Mouse (Mus musculus): ENCODE measurements around the gene Hbq1a.

The Hbq1a gene

GRCm38 (mm10) chr11:32321196-32321565 is 21.3 kb downstream of the Hbq1a start:
- DNase-seq (ENCODE audit: low read depth, low spot score) = peak; percentile 54

DNA sequence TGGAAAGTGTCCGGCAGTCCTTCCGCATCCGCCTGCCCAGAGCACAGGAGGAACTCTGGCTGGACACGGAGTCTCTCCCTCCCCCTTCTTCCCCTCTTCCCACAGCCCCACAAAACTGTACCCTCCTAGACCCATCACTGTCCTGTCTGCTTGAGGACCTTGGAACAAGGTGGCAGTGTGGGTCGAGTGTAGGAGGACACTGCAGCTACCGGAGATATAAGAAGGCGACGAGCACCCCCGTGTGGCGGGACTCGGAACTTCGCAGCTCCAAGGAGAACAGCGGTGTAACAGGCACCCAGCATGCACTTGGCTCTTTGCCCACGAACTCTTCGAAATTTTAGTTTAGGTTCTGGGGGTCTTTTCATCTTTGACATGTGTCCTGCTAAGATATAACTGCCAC is 24.7 kb downstream of the Hbq1a start:
- DNase-seq (ENCODE audit: low read depth, low spot score) = peak; percentile 72

DNA sequence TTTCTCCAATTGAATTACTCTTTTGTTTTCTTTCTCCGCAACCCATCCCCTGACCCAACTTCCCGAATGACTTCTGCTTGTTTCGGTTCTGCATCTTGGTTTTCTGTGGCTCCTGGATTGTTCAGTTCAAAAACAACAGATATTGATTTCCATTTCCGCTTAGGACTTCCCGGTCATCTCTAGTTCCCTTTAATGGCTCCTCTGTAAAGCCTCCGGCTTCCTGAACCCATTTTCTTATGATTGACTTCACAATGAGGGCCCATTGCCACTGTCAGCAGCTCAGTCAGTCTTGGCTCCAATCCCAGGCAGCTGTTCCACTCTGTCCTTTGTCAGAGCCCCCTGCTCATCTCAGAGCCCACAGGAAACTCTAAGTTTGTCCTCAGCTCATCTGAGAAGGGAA is 31.2 kb downstream of the Hbq1a start:
- DNase-seq (ENCODE audit: low read depth, low spot score) = no peak

GRCm38 (mm10) chr11:32331861-32332260 is 32.0 kb downstream of the Hbq1a start:
- DNase-seq (ENCODE audit: low read depth, low spot score) = no peak

DNA sequence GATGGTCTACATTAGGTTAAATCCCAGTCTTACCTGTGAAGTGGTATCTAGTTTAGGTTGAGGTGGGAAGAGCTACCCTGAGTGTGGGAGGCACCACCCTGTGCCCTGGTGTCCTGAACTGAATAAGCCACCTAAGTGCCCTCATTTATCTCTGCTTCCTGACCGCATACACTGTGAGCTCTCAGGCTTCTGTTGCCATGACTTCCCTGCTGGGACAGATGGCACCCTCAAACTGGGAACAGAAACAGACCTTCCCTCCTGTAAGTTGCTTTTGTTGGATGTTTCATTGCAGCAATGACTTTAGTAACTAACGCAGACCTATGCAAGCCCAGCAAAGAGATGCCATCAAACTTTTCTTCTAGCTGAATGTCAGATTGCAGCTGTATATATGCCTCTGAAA is 33.4 kb downstream of the Hbq1a start:
- no peak for DNase-seq (ENCODE audit: low read depth, low spot score)

- peak; percentile 68 for DNase-seq (ENCODE audit: low read depth, low spot score)
Measured at GRCm38 (mm10) chr11:32336435-32336907, 36.6 kb downstream of the Hbq1a start.

DNA sequence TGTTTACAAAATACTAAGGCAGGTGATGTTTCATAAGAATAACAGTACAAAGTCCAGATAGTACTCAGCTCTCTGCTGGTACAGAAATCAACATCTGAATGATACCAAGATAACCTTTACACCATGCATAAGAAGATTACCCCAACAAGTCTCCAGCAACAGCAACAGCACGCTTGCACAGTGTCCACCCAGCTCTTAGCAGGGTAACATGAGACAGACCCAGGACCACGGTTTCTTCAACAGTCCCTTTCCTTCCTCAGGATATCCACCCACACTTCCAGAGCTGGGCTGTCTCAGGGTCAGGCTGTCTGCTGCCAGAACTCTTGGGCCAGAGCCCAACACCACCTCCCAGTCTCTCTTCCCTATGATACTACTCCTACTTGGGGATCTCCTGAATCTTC is 39.3 kb downstream of the Hbq1a start:
- DNase-seq (ENCODE audit: low read depth, low spot score) = no peak

GRCm38 (mm10) chr11:32340476-32341473 is 40.9 kb downstream of the Hbq1a start:
- no peak for DNase-seq (ENCODE audit: low read depth, low spot score)

DNA sequence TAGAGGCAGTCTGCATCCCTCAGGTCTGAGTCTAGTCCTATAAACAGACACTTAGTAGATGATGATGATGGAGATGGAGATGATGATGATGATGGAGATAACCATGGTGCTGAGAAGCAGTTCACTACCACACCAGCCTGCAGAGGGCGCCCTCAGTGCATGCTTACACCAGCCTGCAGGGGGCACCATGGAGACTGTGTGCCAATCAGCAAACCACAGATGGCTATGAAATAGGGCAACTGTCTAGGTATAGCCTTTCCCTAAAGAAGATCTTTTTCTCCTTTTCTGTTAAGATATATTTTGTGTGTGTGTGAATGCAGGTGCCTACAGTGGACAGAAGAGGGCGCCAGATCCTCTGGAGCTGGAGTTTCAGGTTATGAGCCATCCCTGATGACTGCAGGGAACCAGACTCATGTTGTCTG is 42.9 kb downstream of the Hbq1a start:
- DNase-seq (ENCODE audit: low read depth, low spot score) = no peak

DNA sequence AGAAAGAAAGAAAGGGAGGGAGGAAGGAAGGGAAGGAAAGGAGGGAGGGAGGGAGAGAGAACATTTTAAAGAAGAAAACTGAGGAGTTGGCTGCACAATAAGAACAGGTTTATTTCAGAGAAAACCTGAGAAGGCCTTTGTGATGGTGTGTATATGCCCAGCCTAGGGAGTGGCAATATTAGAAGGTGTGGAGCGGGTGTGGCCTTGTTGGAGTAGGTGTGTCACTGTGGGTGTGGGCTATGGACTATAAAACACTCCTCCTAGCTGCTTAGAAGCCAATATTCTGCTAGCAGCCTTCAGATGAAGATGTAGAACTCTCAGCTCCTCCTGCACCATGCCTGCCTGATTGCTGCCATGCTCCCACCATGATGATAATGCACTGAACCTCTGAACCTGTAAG is 43.5 kb downstream of the Hbq1a start:
- DNase-seq (ENCODE audit: low read depth, low spot score) = no peak

DNA sequence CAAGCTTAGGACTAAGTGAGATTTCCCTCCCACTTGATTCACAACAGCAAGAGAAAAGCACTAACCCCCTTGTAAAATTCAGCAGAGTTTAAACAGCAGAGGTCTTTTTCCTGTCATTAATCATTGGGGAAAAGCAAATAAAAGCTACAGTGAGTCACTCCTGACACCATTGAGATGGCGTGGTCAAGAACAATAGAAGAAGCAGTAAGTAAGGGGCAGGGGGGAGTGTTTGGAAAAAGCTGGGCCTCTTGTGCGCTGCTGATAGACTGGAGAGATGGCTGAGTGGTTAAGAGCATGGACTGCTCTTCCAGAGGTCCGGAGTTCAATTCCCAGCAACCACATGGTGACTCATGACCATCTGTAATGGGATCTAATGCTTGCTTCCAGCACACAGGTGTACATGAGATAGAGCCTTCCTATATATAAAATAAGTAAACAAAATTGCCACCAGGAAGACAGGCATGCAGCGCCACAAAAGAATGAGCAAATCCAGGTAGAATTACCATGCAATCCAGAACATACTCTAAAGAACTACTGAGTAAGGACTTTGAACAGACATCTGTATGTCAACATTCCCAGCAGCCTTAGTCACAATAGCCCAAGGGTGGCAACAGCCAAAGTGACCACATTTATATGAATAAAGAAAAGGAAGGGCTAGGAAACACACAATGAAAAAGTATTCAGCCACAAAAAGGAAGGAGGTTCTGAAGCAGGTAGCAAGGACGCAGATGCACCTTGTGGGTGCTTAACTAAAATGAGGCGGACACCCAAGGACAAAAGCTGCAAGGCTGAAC is 45.8 kb downstream of the Hbq1a start:
- DNase-seq (ENCODE audit: low read depth, low spot score) = no peak

- no peak for DNase-seq (ENCODE audit: low read depth, low spot score)
Measured at GRCm38 (mm10) chr11:32347264-32347606, 47.4 kb downstream of the Hbq1a start.

GRCm38 (mm10) chr11:32347607-32348432 is 48.0 kb downstream of the Hbq1a start, which contains the start of gene Sh3pxd2b:
TSS of gene Sh3pxd2b (plus strand) at chr11:32347820.
- no peak for DNase-seq (ENCODE audit: low read depth, low spot score)

DNA sequence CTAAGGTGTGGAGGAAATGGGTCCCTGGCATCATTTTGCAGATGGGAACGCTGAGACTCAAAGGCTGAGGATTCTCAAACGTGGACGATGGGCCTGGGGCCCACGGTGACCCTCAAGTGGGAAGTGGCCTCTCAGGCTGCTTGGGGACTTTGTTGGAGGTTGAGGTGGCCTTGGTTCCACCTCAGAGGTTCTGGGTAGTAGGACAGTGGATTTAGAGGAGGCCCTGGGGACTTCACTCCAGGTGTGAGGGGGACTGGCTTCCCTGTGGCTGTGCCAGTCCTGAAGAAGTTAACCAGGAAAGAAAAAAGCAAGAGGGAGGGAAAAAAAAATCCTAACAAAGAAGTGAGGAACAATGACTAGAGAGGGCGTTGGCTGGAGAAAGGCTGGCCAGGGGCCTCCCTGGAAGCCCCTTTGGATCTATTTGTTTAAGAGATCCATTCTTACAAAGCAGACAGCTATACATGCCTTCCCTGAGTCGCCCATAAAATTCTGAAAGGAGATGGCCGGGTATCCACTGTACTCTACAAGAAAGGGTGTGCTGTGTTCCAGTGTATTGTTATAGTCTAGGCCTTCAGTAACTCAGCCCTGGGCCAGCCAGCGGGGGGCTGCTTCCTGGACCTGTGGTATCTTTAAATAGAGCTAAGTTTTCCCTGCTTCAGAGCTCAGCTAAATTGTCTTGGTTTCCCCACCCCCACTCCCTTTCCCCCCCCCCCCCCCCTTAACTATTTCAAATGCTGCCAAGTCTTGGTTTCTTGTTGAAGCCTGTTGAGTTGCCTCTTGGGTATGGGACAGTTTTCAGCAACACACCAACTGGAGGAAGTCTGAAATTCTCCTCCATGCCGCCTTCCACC is 48.8 kb downstream of the Hbq1a start:
- no peak for DNase-seq (ENCODE audit: low read depth, low spot score)

DNA sequence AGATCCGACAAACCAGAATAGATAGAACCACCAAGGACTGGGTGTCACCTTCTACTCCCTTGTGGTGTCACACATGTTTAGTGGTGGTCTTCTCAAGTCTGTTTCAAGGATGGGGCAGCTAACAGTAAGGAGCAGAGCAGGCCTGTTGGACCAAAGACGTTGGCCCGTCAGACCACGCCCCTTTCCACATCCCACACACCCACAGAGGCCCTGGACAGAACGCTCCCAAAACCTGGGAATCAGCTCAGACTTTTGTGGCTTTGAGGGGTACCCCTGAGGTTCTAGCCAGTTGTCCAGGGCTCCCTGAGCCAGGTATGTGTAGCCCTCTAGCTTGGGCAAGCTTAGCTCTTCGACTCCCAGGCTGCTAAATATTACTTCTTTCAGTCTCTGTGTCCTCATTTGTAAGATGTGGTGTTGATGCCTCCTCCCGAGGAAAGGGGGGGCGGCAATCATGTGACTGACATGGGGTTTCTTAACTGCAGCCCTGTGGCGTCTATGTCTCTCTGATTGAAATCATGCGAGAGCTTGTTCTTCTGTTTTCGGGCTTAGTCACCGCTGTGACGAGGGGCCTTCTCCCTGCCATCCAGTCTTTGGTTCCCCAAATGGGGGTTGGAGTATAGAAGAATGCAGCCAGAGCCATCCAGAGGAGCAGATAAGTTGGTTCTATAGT is 49.5 kb downstream of the Hbq1a start:
- no peak for DNase-seq (ENCODE audit: low read depth, low spot score)

Measured in skeletal muscle tissue, adult 2 months (tissue).